Mouse (Mus musculus) heart, adult 2 months (tissue): Measurements from ENCODE around the gene Stx11. TPM values are rescaled to one million over a fixed set of nuclear protein-coding genes. Genes with fewer than 3 reads are reported as not detected.

ENCODE experiments used
- DNase-seq, 2 experiments: peaks; one replicate each; pipeline ENCODE4 v3.0.0; 2021
- H3K27ac ChIP-seq: fragments of 200-600 bp; 2 replicates; pipeline ENCODE4 v1.8.1; 2022
- H3K27me3 ChIP-seq: fragments of 200-500 bp; 2 replicates; pipeline ENCODE4 v1.6.1; 2012; ENCODE audit warnings: mild to moderate bottlenecking, low read length, inconsistent platforms, mixed read lengths; ENCODE audit not compliant: control insufficient read depth, insufficient read depth
- H3K36me3 ChIP-seq: fragments of 200-500 bp; 2 replicates; pipeline ENCODE4 v1.6.1; 2012; ENCODE audit warnings: low read length, inconsistent platforms; ENCODE audit not compliant: control insufficient read depth, insufficient read depth
- H3K4me1 ChIP-seq: fragments of 200-500 bp; 2 replicates; pipeline ENCODE4 v1.6.1; 2011; ENCODE audit warnings: low read length; ENCODE audit not compliant: control insufficient read depth, insufficient read depth
- H3K4me3 ChIP-seq: fragments of 200-600 bp; 2 replicates; pipeline ENCODE4 v1.8.1; 2022
- H3K79me2 ChIP-seq: fragments of 200-500 bp; replicated peaks from 2 replicates; pipeline ENCODE4 v1.6.1; 2012; ENCODE audit warnings: mild to moderate bottlenecking, inconsistent platforms, low read length, moderate library complexity, mixed read lengths; ENCODE audit not compliant: control insufficient read depth, insufficient read depth
- H3K9ac ChIP-seq: fragments of 200-500 bp; 2 replicates; pipeline ENCODE4 v1.6.1; 2012; ENCODE audit warnings: low read depth, mild to moderate bottlenecking, control low read depth, inconsistent platforms, low read length, mixed read lengths
- CTCF ChIP-seq: fragments of 200-600 bp; IDR thresholded peaks from 2 replicates; pipeline ENCODE4 v1.8.1; 2022; ENCODE audit warnings: antibody characterized with exemption, mild to moderate bottlenecking, moderate library complexity
- EP300 ChIP-seq: fragments of 200-500 bp; IDR thresholded peaks from 2 replicates; pipeline ENCODE4 v1.6.1; 2011; ENCODE audit warnings: low read depth, low read length, control low read depth; ENCODE audit not compliant: insufficient read depth
- POLR2A ChIP-seq: fragments of 200-500 bp; IDR thresholded peaks from 2 replicates; pipeline ENCODE4 v1.6.1; 2011; ENCODE audit warnings: mild to moderate bottlenecking, low read depth, low read length, control low read depth; ENCODE audit not compliant: insufficient read depth
- WGBS: fragments of 180-500 bp; shearing (Covaris S2); methylation state at CpG from one replicate; pipeline ENCODE4 v1.1.7; 2018; 5-methylcytosine and 5-hydroxymethylcytosine counted together
- intact Hi-C: fragments of 180-260 bp; cut with DNase I; formaldehyde crosslinking; loops from one replicate; pipeline ENCODE4 v1.15.1; 2025
- polyA plus RNA-seq: library from polyadenylated mRNA; depleted of rRNA; stranded (reverse); fragments of >200 nt; gene quantifications from 2 replicates; pipeline ENCODE4 v1.2.3, GENCODE M21; 2012
- total RNA-seq, 2 experiments: library from RNA; stranded (reverse); gene quantifications; 2 replicates each; pipeline ENCODE4 v1.2.3; 2021

Stx11 gene
- total and polyA plus RNA-seq, 3 experiments = 2.2 to 4.0 (median 2.7) TPM

- intact Hi-C loops = no loop called here
- TF ChIP-seq POLR2A = no peak
- TF ChIP-seq EP300 = no peak
- TF ChIP-seq CTCF = no peak
- H3K4me3 ChIP-seq = no peak overlapping the region
- no peaks in the 10 kb centered on the region for H3K36me3 ChIP-seq
- H3K4me1 ChIP-seq = peaks cover 4% of the 10 kb centered on the region
- 76% methylated on average over 7 of the region's 7 CpGs for WGBS
- no peak overlapping the region for H3K27ac ChIP-seq
- no peaks in the 10 kb centered on the region for H3K27me3 ChIP-seq
- DNase-seq = no peak
- H3K9ac ChIP-seq = no peak overlapping the region
- H3K79me2 ChIP-seq = no peaks in the 10 kb centered on the region
Measured at GRCm38 (mm10) chr10:12915826-12916225, 48.3 kb downstream of the Stx11 start.

DNA sequence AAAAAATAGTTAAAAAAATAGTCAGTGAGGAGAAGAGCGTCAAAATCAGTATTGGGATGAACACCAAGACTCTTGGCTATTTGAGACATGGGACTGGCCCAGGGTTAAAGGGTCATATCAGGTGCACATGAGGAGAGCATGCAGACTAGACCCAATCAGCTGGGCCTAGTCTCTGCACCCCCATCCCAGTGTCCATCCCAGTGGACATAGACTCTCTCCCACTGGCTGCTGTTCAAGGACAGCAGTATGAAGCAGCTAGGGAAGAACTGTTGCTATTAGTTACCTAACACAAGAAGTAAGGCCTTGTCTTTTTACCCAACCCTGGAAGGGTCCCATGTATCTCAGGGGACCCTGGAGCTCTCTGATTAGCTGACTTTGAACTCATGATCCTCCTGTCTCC lies 49.9 kb downstream of the Stx11 start:
- 95% methylated on average over 1 of the region's 1 CpGs for WGBS
- Histone ChIP-seq H3K27me3 (no peaks in the 10 kb centered on the region), H3K36me3 (no peaks in the 10 kb centered on the region), H3K9ac (no peak overlapping the region), H3K27ac (no peak overlapping the region), H3K79me2 (no peaks in the 10 kb centered on the region), H3K4me1 (peaks cover 4% of the 10 kb centered on the region), H3K4me3 (no peak overlapping the region)
- intact Hi-C loops = no loop called here
- DNase-seq = no peak
- TF ChIP-seq EP300 (no peak), CTCF (no peak), POLR2A (no peak)

DNA sequence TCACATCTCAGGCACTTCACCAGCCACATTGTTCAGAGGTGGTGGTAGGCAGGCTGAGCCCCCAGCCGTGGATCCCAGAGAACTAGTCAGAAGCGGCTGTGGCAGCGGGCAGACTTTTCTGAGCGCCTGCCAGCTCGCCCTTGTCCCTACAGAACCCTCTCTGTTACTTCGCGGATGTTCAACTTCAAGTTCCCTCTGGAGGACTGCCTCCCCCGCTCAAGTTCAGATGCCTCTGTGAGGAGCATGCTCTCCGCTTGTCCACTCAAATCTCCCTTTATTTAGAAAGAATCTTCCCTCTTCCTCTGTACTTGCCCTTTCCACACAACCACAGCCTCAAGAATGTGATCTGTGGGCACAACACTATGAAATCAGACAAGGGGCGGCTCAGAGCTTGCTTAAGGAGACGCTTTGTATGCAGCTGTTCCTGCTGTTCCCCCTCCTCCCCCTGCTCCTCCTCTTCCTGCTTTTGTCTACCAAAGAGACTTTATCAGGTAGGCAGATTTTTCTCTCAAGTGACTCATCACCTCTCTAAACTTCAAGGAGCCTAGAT lies 52.0 kb downstream of the Stx11 start:
- no peaks in the 10 kb centered on the region for H3K27me3 ChIP-seq
- peak overlapping the region; percentile 38 for H3K4me3 ChIP-seq
- no peaks in the 10 kb centered on the region for H3K36me3 ChIP-seq
- DNase-seq = peak; percentile 37 to 51
- WGBS = 7% methylated on average over 11 of the region's 11 CpGs
- H3K27ac ChIP-seq = peak overlapping the region; percentile 69
- peaks cover 4% of the 10 kb centered on the region for H3K4me1 ChIP-seq
- no peaks in the 10 kb centered on the region for H3K79me2 ChIP-seq
- intact Hi-C loops = no loop called here
- H3K9ac ChIP-seq = peak overlapping the region; percentile 69
- TF ChIP-seq EP300 (no peak), POLR2A (peak; percentile 54; the same call in 1 of the 2 replicates)

DNA sequence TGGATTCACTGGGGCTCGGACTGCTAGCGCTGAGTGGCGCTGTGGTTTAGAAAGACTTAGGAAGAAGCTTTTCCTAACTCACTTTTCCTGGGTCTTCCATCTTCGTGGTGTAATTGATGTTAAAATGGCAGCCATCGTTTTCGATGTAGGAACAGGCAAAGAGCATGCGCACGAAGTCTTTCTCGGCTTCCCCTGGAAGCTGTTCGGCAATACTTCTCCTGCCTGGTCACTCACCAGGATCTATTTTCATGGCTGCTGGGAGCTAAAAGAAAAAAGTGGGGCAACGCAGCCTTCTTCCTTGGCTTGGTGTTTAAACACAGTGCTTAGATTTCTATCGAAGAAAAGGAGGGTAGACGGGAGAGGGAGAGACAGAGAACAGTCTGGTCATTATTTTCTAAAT lies 52.6 kb downstream of the Stx11 start:
- H3K79me2 ChIP-seq = no peaks in the 10 kb centered on the region
- DNase-seq = no peak
- WGBS = 81% methylated on average over 13 of the region's 13 CpGs
- intact Hi-C loops = no loop called here
- H3K4me1 ChIP-seq = peaks cover 4% of the 10 kb centered on the region
- no peaks in the 10 kb centered on the region for H3K36me3 ChIP-seq
- H3K27me3 ChIP-seq = no peaks in the 10 kb centered on the region
- no peak overlapping the region for H3K9ac ChIP-seq
- H3K27ac ChIP-seq = peak overlapping the region; percentile 69; the same call in 1 of the 2 replicates
- H3K4me3 ChIP-seq = peak overlapping the region; percentile 38; the same call in 1 of the 2 replicates
- TF ChIP-seq CTCF (no peak), POLR2A (no peak), EP300 (no peak)

GRCm38 (mm10) chr10:12909891-12910290 lies 54.2 kb downstream of the Stx11 start:
- DNase-seq = no peak
- no peak overlapping the region for H3K4me3 ChIP-seq
- 92% methylated on average over 2 of the region's 2 CpGs for WGBS
- no peaks in the 10 kb centered on the region for H3K79me2 ChIP-seq
- no peak for TF ChIP-seq CTCF
- TF ChIP-seq EP300 = no peak
- no peak for TF ChIP-seq POLR2A
- no peaks in the 10 kb centered on the region for H3K36me3 ChIP-seq
- H3K9ac ChIP-seq = no peak overlapping the region
- peaks cover 4% of the 10 kb centered on the region for H3K4me1 ChIP-seq
- no peak overlapping the region for H3K27ac ChIP-seq
- H3K27me3 ChIP-seq = no peaks in the 10 kb centered on the region
- intact Hi-C loops = no loop called here

GRCm38 (mm10) chr10:12909179-12909578 lies 54.9 kb downstream of the Stx11 start:
- TF ChIP-seq EP300 (no peak), POLR2A (no peak), CTCF (no peak)
- peaks cover 4% of the 10 kb centered on the region for H3K4me1 ChIP-seq
- no peak overlapping the region for H3K27ac ChIP-seq
- DNase-seq = no peak
- no peaks in the 10 kb centered on the region for H3K36me3 ChIP-seq
- H3K79me2 ChIP-seq = no peaks in the 10 kb centered on the region
- no peak overlapping the region for H3K4me3 ChIP-seq
- H3K9ac ChIP-seq = no peak overlapping the region
- H3K27me3 ChIP-seq = no peaks in the 10 kb centered on the region
- WGBS = 61% methylated on average over 1 of the region's 1 CpGs
- intact Hi-C loops = no loop called here
